Mouse (Mus musculus) monocyte, adult 5-6 weeks (primary cell): Measurements from ENCODE around the gene Arhgef3. TPM values are rescaled to one million over a fixed set of nuclear protein-coding genes. Genes with fewer than 3 reads are reported as not detected.

Experiments
- ATAC-seq: fragments of 153-309, 156-312 bp; replicated peaks from 2 replicates; pipeline ENCODE4 v1.8.0; 2017; ENCODE audit warnings: mild to moderate bottlenecking; ENCODE audit not compliant: low TSS enrichment, insufficient number of reproducible peaks, severe bottlenecking, poor library complexity, low FRiP score
- total RNA-seq: library from RNA; stranded (forward); fragments of 200-1000, 200-491, 200-594 nt; gene quantifications from 3 replicates; pipeline ENCODE4 v1.2.3, GENCODE M21; 2017

Gene Arhgef3
- total RNA-seq, 1 experiment from 2014 or later: 261 TPM

GRCm38 (mm10) chr14:27151432-27151831 lies 36.7 kb downstream of the Arhgef3 start:
- no peak for ATAC-seq

GRCm38 (mm10) chr14:27155088-27155487 lies 40.4 kb downstream of the Arhgef3 start:
- ATAC-seq: no peak

- ATAC-seq: no peak
These were observed 41.3 kb downstream of the Arhgef3 start for GRCm38 (mm10) chr14:27156032-27156431.

- ATAC-seq: no peak
These were observed 43.4 kb downstream of the Arhgef3 start for GRCm38 (mm10) chr14:27158133-27158532.

DNA sequence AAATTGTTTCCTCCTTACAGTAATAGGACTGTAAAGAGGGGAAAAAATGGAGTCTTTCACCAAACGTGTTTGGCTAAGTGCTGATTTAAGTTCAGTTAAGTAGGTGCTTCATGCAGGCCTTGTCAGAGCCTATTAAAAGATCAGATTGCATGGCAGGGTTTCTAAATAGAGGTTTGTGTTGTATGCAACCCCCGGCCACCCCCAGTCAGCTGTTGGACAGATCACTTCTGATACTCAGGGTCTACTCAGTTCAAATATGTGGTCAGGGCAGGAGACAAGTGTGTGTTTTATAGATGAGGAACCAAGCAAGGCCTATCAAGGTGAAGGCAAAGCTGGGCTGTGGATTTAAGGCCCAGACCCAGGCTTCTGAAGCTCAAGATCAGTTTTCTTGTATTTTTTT lies 44.1 kb downstream of the Arhgef3 start:
- no peak for ATAC-seq

- no peak for ATAC-seq
These were observed 46.1 kb downstream of the Arhgef3 start for GRCm38 (mm10) chr14:27160762-27161161.

GRCm38 (mm10) chr14:27164639-27165038 lies 49.9 kb downstream of the Arhgef3 start:
- ATAC-seq: no peak

DNA sequence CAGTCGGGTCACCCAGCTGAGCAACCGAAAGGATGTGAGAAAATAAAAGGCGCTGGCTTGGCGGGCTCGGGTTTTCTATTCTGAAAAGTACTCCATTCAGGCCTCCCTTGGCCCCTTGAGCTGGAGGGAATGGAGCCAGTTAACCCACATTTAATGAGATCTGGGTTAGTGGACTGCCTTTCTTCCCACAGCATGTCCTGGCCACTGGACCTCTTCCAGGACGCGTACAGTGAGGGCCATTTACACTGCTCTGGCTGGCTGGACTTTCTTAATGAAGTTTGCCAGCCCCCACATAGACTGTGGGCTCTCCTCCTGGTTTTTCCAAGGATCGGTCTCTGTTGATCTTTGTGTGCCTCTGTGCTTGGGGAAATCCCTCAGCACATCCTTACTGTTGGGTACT lies 52.1 kb downstream of the Arhgef3 start:
- no peak for ATAC-seq

DNA sequence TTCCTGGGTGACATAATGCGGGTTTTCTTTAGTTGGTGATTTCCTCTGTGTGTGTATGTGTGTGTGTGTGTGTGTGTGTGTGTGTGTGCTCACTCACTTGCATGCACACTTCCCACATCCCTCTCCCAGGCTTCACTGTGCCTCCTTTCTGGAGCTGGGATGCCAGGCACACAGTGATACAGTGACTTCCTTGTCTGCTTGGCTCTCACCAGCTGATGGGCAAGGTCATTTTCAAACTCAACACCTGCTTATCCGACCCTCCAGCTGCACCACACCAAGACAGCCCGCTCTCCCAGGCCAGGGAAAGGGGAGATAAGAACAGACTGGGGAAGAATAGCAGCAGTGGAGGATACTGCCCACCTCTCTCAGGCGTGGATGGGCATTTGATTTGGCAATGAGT lies 52.5 kb downstream of the Arhgef3 start:
- ATAC-seq: no peak

GRCm38 (mm10) chr14:27168387-27168786 lies 53.7 kb downstream of the Arhgef3 start:
- ATAC-seq: no peak

- no peak for ATAC-seq
These were observed 54.6 kb downstream of the Arhgef3 start for GRCm38 (mm10) chr14:27169287-27169686.

- ATAC-seq: no peak
These were observed 55.7 kb downstream of the Arhgef3 start for GRCm38 (mm10) chr14:27170421-27170820.

- ATAC-seq: no peak
These were observed 56.6 kb downstream of the Arhgef3 start for GRCm38 (mm10) chr14:27171175-27171830.

- ATAC-seq: no peak
These were observed 58.6 kb downstream of the Arhgef3 start for GRCm38 (mm10) chr14:27173178-27173803.

- ATAC-seq: no peak
These were observed 59.6 kb downstream of the Arhgef3 start for GRCm38 (mm10) chr14:27174188-27174786.

DNA sequence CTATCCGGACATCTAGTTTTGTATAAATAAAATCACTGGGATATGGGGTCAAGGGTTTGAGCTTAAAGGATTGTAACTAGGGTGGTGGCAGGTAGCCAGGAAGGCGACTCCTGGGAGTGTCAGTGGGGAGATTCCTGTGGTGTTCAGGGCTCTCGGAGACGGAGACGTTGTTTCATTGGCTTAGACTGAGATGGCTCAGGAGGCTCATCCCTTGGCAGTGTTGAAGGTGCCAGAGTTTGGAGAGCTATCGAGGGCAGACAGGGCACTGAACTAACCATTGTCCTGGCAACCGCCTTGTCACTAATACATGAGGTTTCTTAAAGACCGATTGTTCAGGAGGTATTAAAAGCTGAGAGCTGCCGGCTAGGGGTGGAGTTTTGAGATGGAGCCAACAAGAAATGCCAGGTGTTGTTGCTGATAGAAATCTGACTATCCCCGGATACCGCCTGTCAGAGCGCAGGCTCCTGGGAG lies 60.2 kb downstream of the Arhgef3 start:
- ATAC-seq: no peak

DNA sequence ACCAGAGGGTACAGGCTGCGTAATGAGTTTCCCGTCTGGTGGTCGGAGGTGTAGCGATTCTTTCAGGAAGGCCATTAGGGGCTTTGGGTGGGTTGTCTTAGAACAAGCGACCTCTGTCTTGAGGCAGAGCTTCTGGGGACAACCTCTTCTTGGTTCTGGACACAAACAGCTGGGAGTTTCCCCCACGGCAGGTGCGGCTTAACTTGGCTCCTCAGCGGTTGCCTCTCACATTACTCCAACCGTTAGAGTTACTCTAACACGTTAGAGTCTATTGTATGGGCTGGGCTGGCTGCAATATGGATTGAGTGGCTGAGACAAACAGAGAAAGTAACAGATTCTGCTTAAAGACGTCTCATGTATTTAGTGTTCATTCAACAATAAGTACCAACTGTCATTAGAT lies 60.6 kb downstream of the Arhgef3 start:
- ATAC-seq: no peak

- ATAC-seq: no peak
These were observed 63.3 kb downstream of the Arhgef3 start for GRCm38 (mm10) chr14:27177800-27178559.

- no peak for ATAC-seq
These were observed 63.8 kb downstream of the Arhgef3 start for GRCm38 (mm10) chr14:27178560-27178920.
